Mouse (Mus musculus): Measurements from ENCODE around the gene Tnxb. TPM values are rescaled to one million over a fixed set of nuclear protein-coding genes. Genes with fewer than 3 reads are reported as not detected.
"Not testable (repeated sequence)": the region's sequence is repeated elsewhere in the genome, so short reads cannot be mapped to it uniquely, and the experiment has no call there.

Gene Tnxb
- polyA plus RNA-seq, 1 experiment from 2014 or later, result 0.52 TPM

DNA sequence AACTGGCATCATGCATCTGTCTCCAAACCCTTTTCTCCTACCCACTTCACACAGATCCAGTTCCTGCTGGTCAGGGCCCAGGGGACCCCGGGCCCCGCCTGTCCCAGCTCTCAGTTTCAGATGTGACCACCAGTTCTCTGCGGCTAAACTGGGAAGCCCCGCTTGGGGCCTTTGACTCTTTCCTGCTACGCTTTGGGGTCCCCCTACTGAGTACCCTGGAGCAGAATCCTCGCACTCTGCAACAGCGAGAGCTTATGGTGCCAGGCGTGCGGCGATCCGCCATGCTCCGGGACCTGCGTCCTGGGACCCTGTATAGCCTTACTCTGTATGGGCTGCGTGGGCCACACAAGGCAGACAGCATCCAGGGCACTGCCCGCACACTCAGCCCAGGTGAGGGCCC lies 45.9 kb downstream of the Tnxb start:
- Histone ChIP-seq H3K9ac (replicated peaks; ENCODE audit: low read length) (no peak overlapping the region), H3K36me3 (ENCODE audit: insufficient read depth, low read length) (no peaks in the 10 kb centered on the region)
- 91% methylated on average over 15 of the region's 15 CpGs for WGBS

DNA sequence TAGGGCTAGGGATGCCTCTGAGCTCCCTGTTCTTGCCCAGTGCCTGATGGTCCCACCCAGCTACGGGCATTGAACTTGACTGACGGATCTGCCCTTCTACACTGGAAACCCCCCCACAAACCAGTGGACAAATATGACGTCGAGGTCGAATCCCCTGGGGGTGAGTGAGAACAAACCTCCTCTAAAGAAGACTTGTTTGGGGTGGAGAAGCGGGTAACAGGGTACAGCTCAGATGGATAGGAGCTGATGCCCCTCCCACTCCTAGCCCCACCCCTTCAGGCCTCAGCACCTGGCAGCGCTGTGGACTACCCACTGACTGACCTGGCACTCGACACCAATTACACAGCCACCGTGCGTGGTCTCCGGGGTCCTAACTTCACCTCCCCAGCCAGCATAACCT lies 47.1 kb downstream of the Tnxb start:
- Histone ChIP-seq H3K4me1 (ENCODE audit: insufficient read depth, low read length) (no peaks in the 10 kb centered on the region), H3K27ac (ENCODE audit: low read length) (no peak overlapping the region), H3K9ac (replicated peaks; ENCODE audit: low read length) (no peak overlapping the region), H3K27me3 (ENCODE audit: insufficient read depth, low read length) (0 out of 2 replicates have a peak, but pooled peaks cover 2% of the 10 kb centered on the region), H3K4me2 (replicated peaks; ENCODE audit: low read depth, low read length) (no peak overlapping the region), H3K36me3 (ENCODE audit: insufficient read depth, low read length) (no peaks in the 10 kb centered on the region), H3K9me3 (ENCODE audit: low read length) (no peaks in the 10 kb centered on the region), H3K4me3 (ENCODE audit: low read length) (no peak overlapping the region)
- ATAC-seq (ENCODE audit: low FRiP score, low TSS enrichment), result no peak
- 82% methylated on average over 11 of the region's 11 CpGs for WGBS

More for the DNA sequence above, 45.9 kb downstream of the Tnxb start:
- no peak overlapping the region for H3K4me2 ChIP-seq (replicated peaks; ENCODE audit: low read depth, low read length)
- 0 out of 2 replicates have a peak, but pooled peaks cover 2% of the 10 kb centered on the region for H3K27me3 ChIP-seq (ENCODE audit: insufficient read depth, low read length)
- H3K4me3 ChIP-seq (ENCODE audit: low read length), result no peak overlapping the region
- H3K27ac ChIP-seq (ENCODE audit: low read length), result no peak overlapping the region
- no peaks in the 10 kb centered on the region for H3K9me3 ChIP-seq (ENCODE audit: low read length)
- no peak for ATAC-seq (ENCODE audit: low FRiP score, low TSS enrichment)
- H3K4me1 ChIP-seq (ENCODE audit: insufficient read depth, low read length), result no peaks in the 10 kb centered on the region

DNA sequence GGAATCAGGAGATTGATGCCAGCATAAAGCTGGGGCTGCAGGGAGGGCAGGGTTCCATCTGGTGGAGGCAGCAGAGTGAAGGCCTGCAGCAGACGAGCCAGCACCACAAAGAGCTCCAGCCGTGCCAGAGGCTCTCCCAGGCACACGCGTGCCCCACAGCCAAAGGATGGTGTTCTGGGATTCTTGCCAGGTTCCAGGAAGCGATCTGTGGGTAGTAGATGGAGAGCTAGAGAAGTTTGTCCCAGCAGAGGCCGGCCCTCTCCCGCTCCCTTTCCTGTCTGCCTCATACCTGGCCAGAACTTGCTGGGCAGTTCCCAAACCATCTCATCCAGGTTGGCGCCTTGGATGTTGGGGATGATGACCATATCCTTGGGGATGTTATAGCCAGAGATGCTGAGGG lies 49.6 kb downstream of the Tnxb start:
- not testable (repeated sequence) for H3K36me3 ChIP-seq (ENCODE audit: insufficient read depth, low read length); H3K4me2 ChIP-seq (replicated peaks; ENCODE audit: low read depth, low read length); H3K9me3 ChIP-seq (ENCODE audit: low read length); H3K27me3 ChIP-seq (ENCODE audit: insufficient read depth, low read length); H3K9ac ChIP-seq (replicated peaks; ENCODE audit: low read length); H3K4me3 ChIP-seq (ENCODE audit: low read length); H3K4me1 ChIP-seq (ENCODE audit: insufficient read depth, low read length); ATAC-seq (ENCODE audit: low FRiP score, low TSS enrichment); H3K27ac ChIP-seq (ENCODE audit: low read length)
- 79% methylated on average over 8 of the region's 8 CpGs for WGBS

DNA sequence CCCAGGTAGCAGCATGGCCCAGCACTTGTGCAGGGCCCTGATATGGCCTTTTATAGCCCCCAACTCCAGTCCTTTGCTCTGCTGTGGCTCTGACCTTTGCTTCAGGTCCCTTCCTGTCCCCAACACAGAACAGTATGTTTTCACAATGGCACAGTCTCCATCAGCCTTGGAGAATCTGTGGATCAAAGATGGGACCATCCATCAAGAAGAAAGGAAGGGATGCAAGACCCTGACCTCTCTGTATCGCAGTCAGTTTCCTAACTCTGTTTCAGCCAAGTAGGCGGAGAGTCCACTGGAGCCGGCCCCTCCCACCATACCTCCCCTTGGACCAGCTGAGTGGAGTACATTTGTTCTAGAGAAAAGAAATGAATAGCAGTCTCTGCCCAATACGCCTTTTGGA lies 51.9 kb downstream of the Tnxb start:
- H3K27ac ChIP-seq (ENCODE audit: low read length); H3K9ac ChIP-seq (replicated peaks; ENCODE audit: low read length); H3K27me3 ChIP-seq (ENCODE audit: insufficient read depth, low read length); H3K36me3 ChIP-seq (ENCODE audit: insufficient read depth, low read length); H3K4me3 ChIP-seq (ENCODE audit: low read length); H3K4me2 ChIP-seq (replicated peaks; ENCODE audit: low read depth, low read length); H3K9me3 ChIP-seq (ENCODE audit: low read length); ATAC-seq (ENCODE audit: low FRiP score, low TSS enrichment); H3K4me1 ChIP-seq (ENCODE audit: insufficient read depth, low read length): not testable (repeated sequence)
- WGBS, result 78% methylated on average over 2 of the region's 4 CpGs

DNA sequence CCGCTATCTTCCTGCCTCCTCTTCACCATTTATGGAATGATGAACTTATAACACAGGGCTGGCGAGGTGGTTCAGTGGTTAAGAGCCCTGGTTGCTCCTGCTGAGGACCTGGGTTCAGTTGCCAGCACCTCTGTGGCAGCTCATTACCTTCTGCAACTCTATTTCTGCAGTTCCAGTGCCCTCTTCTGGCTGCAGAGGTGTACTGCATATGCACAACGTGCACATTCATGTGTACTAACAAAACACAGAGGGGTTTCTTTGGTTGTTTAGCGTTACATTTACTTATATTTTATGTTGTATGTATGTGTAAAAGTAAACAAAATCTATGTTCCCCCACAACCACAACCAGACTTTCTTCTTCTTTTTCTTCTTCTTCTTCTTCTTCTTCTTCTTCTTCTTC lies 52.7 kb downstream of the Tnxb start:
- no peak overlapping the region for H3K4me2 ChIP-seq (replicated peaks; ENCODE audit: low read depth, low read length)
- ATAC-seq (ENCODE audit: low FRiP score, low TSS enrichment), result no peak
- H3K4me3 ChIP-seq (ENCODE audit: low read length), result no peak overlapping the region
- H3K27ac ChIP-seq (ENCODE audit: low read length), result no peak overlapping the region
- 75% methylated on average over 4 of the region's 4 CpGs for WGBS
- no peaks in the 10 kb centered on the region for H3K27me3 ChIP-seq (ENCODE audit: insufficient read depth, low read length)
- H3K4me1 ChIP-seq (ENCODE audit: insufficient read depth, low read length), result no peaks in the 10 kb centered on the region
- no peaks in the 10 kb centered on the region for H3K36me3 ChIP-seq (ENCODE audit: insufficient read depth, low read length)
- peaks cover 5% of the 10 kb centered on the region; the same call in 1 of the 2 replicates for H3K9me3 ChIP-seq (ENCODE audit: low read length)
- H3K9ac ChIP-seq (replicated peaks; ENCODE audit: low read length), result no peak overlapping the region

DNA sequence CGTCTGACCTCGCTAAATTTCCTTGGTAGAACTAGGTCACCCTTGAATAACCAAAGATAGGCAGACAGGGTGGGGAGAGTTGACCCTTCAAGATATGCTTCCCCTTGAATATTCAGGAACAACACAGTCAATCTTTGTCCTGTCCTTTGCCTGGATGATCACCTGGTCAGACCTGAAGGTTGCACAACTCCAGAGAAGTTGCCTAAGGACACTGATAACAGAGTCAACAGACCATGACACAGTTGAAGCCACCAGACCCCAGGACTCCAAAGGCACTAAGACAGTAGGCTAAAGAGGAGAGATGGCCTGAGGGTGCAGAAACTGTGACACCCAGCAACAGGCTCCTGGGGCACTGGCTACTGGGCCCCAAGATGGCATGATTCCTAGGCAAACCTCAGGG lies 57.6 kb downstream of the Tnxb start:
- no peak overlapping the region for H3K27ac ChIP-seq (ENCODE audit: low read length)
- no peaks in the 10 kb centered on the region for H3K36me3 ChIP-seq (ENCODE audit: insufficient read depth, low read length)
- H3K4me3 ChIP-seq (ENCODE audit: low read length), result no peak overlapping the region
- no peak for ATAC-seq (ENCODE audit: low FRiP score, low TSS enrichment)
- no peaks in the 10 kb centered on the region for H3K27me3 ChIP-seq (ENCODE audit: insufficient read depth, low read length)
- H3K9ac ChIP-seq (replicated peaks; ENCODE audit: low read length), result no peak overlapping the region
- H3K4me2 ChIP-seq (replicated peaks; ENCODE audit: low read depth, low read length), result no peak overlapping the region
- H3K9me3 ChIP-seq (ENCODE audit: low read length), result peaks cover 3% of the 10 kb centered on the region; the same call in 1 of the 2 replicates
- WGBS, result 87% methylated on average over 2 of the region's 2 CpGs
- no peaks in the 10 kb centered on the region for H3K4me1 ChIP-seq (ENCODE audit: insufficient read depth, low read length)

DNA sequence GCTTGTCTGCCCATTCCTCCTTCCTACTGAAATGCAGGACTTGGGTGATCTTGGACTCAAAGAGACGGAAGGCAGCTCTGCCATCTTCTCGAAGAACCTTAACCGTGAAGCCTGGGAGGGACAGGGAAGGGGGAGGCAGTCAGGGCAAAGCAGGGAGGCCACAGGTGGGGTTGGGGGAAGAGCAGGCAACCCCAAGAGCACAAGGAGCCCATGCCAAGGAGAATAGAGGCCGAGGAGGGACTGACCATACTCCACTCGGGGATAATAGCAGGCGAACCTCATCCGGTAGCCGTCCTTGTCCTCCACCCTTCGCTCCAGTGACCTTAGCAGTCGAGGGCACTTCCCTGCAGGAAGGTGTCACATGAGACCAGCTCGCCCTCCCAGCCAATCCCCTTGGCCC lies 58.8 kb downstream of the Tnxb start:
- not testable (repeated sequence) for H3K36me3 ChIP-seq (ENCODE audit: insufficient read depth, low read length); H3K27ac ChIP-seq (ENCODE audit: low read length); H3K4me1 ChIP-seq (ENCODE audit: insufficient read depth, low read length); H3K9me3 ChIP-seq (ENCODE audit: low read length); ATAC-seq (ENCODE audit: low FRiP score, low TSS enrichment); H3K4me3 ChIP-seq (ENCODE audit: low read length); H3K9ac ChIP-seq (replicated peaks; ENCODE audit: low read length); H3K27me3 ChIP-seq (ENCODE audit: insufficient read depth, low read length); H3K4me2 ChIP-seq (replicated peaks; ENCODE audit: low read depth, low read length)
- 72% methylated on average over 11 of the region's 11 CpGs for WGBS

DNA sequence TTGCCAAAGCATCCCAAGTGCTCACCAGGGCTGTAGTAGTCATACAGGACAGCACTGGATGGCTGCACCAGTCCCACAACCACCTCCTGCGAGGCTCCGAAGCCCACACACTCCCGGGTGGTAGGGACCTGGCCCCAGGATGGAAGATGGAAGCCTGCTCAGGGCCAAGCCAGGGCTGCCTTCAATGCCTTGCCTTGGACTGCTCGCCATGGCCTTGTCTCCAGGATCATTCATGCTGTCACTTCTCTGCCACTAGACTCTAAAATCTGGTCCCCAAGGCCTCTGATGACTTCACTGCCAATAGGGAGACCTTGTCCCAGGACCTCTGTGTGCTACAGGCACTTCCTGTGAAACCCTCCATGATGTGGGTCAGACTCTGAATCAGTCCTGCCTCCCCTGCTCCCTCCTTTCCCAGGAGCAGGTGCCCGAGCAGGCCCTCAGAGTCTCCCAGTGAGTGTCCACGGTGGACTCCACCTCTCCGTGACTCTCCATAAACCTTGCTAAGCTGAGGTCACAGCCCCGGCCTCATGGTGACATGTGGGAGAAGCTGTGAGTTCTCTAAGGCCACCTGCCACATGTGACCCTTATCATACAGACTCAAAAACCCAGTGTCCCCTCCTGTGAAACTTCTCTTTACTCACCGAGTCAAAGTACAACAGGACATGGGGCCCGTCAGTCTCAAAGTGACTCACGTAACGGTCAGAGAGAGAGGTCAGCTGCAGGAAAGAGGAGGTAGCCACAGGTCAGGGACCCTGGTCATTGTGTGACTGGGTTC lies 59.6 kb downstream of the Tnxb start:
- not testable (repeated sequence) for H3K4me2 ChIP-seq (replicated peaks; ENCODE audit: low read depth, low read length); H3K4me3 ChIP-seq (ENCODE audit: low read length); H3K9me3 ChIP-seq (ENCODE audit: low read length); H3K4me1 ChIP-seq (ENCODE audit: insufficient read depth, low read length); H3K36me3 ChIP-seq (ENCODE audit: insufficient read depth, low read length); ATAC-seq (ENCODE audit: low FRiP score, low TSS enrichment); H3K9ac ChIP-seq (replicated peaks; ENCODE audit: low read length); H3K27ac ChIP-seq (ENCODE audit: low read length); H3K27me3 ChIP-seq (ENCODE audit: insufficient read depth, low read length)
- WGBS, result 76% methylated on average over 12 of the region's 12 CpGs

DNA sequence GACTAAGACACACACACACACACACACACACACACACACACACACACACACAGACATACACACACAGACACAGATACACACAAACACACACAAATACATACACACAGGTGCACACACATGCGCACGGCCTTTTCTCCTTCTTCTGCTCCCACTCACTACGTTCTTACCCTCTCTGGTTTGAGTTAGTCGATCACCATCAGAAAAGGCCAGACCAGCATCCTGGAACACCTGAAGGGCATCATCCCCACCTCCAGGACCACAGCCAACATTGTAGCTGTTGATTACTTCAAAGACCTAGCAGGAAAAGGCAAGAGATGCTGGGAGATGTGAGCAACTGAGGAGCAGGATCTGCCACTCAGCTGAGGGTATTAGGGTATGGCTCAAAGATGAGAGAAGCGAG lies 67.1 kb downstream of the Tnxb start:
- not testable (repeated sequence) for H3K9ac ChIP-seq (replicated peaks; ENCODE audit: low read length); H3K27ac ChIP-seq (ENCODE audit: low read length); H3K4me3 ChIP-seq (ENCODE audit: low read length); H3K4me2 ChIP-seq (replicated peaks; ENCODE audit: low read depth, low read length); H3K36me3 ChIP-seq (ENCODE audit: insufficient read depth, low read length); H3K4me1 ChIP-seq (ENCODE audit: insufficient read depth, low read length); H3K27me3 ChIP-seq (ENCODE audit: insufficient read depth, low read length); ATAC-seq (ENCODE audit: low FRiP score, low TSS enrichment); H3K9me3 ChIP-seq (ENCODE audit: low read length)
- 88% methylated on average over 5 of the region's 5 CpGs for WGBS

DNA sequence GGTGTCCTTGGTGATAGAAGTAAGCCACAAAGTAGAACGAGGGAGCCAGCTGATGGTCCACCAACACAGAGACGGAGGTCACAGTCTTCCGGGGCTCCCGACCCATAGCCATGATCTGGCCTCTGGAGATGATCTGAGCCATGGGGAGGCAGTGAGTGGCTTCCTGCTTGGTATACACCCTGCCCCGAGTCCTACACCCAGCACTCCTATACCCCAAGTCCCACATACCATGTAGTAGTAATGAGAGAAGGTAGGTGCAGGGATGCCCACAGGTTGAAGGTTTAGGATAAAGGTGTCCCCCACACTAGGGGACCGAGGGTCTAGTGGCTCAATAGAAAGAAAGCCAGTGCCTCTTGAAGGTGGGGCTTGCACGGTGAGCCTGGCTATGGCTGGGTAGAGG lies 69.4 kb downstream of the Tnxb start:
- not testable (repeated sequence) for H3K4me3 ChIP-seq (ENCODE audit: low read length); H3K36me3 ChIP-seq (ENCODE audit: insufficient read depth, low read length); H3K9me3 ChIP-seq (ENCODE audit: low read length); H3K4me2 ChIP-seq (replicated peaks; ENCODE audit: low read depth, low read length); H3K27ac ChIP-seq (ENCODE audit: low read length); H3K9ac ChIP-seq (replicated peaks; ENCODE audit: low read length); H3K27me3 ChIP-seq (ENCODE audit: insufficient read depth, low read length); H3K4me1 ChIP-seq (ENCODE audit: insufficient read depth, low read length); ATAC-seq (ENCODE audit: low FRiP score, low TSS enrichment)
- WGBS, result 89% methylated on average over 7 of the region's 7 CpGs
